Mouse (Mus musculus) kidney, postnatal 0 days (tissue): ENCODE data around the gene Arl5b. TPM values are rescaled to one million over a fixed set of nuclear protein-coding genes. Genes with fewer than 3 reads are reported as not detected.
A peak's percentile ranks its signal among the peaks of the same experiment; 100 is the strongest.

Experiments used
- ATAC-seq: fragments of 200-750 bp; cut with Nextera tagmentation; replicated peaks from 2 replicates; pipeline ENCODE4 v1.8.0; 2017; ENCODE audit warnings: low read depth, moderate number of reproducible peaks, moderate TSS enrichment, moderate library complexity; ENCODE audit not compliant: low FRiP score
- DNase-seq: peaks from one replicate; pipeline ENCODE4 v3.0.0-alpha.2; 2016; ENCODE audit warnings: low spot score
- H3K27ac ChIP-seq: fragments of 300-500 bp; sonication (generic); 2 replicates; pipeline ENCODE4 v1.5.1; 2014; ENCODE audit warnings: mild to moderate bottlenecking
- H3K27me3 ChIP-seq: fragments of 300-500 bp; sonication (generic); 2 replicates; pipeline ENCODE4 v1.6.1; 2014; ENCODE audit warnings: low read length, mixed read lengths; ENCODE audit not compliant: insufficient read depth
- H3K36me3 ChIP-seq: fragments of 300-500 bp; sonication (generic); 2 replicates; pipeline ENCODE4 v1.6.1; 2014; ENCODE audit warnings: low read length, mixed read lengths; ENCODE audit not compliant: insufficient read depth
- H3K4me1 ChIP-seq: fragments of 300-500 bp; sonication (generic); replicated peaks from 2 replicates; pipeline ENCODE4 v1.6.1; 2014; ENCODE audit warnings: antibody characterized with exemption, low read length, mixed read lengths; ENCODE audit not compliant: insufficient read depth
- H3K4me2 ChIP-seq: fragments of 300-500 bp; sonication (generic); 2 replicates; pipeline ENCODE4 v1.6.1; 2014; ENCODE audit warnings: mild to moderate bottlenecking, low read length, moderate library complexity, mixed read lengths
- H3K4me3 ChIP-seq: fragments of 300-500 bp; sonication (generic); replicated peaks from 2 replicates; pipeline ENCODE4 v1.5.1; 2014; ENCODE audit warnings: low read depth, low read length
- H3K9ac ChIP-seq: fragments of 300-500 bp; sonication (generic); 2 replicates; pipeline ENCODE4 v1.6.1; 2014; ENCODE audit warnings: low read depth, low read length
- H3K9me3 ChIP-seq: fragments of 300-500 bp; sonication (generic); replicated peaks from 2 replicates; pipeline ENCODE4 v1.6.1; 2016; ENCODE audit warnings: low read length, inconsistent platforms, mixed read lengths
- CTCF ChIP-seq: IDR thresholded peaks from 2 replicates; pipeline ENCODE4 v1.5.1; 2016; ENCODE audit warnings: antibody characterized with exemption, low read depth, mild to moderate bottlenecking, moderate library complexity
- WGBS: fragments of 180-500 bp; shearing (Covaris S2); extraction: QIAGEN DNeasy Blood & Tissue Kit; methylation state at CpG from one replicate; pipeline ENCODE4 v1.1.7; 2014; 5-methylcytosine and 5-hydroxymethylcytosine counted together
- polyA plus RNA-seq: library from polyadenylated mRNA; unstranded; fragments of >200 nt; fragmentation: Nextera tagmentation; extraction: Ambion mirVana; gene quantifications from 2 replicates; pipeline ENCODE4 v1.2.1, GENCODE M21; 2015

The Arl5b gene
- 17.7 and 18.9 TPM in 2 replicates for polyA plus RNA-seq

DNA sequence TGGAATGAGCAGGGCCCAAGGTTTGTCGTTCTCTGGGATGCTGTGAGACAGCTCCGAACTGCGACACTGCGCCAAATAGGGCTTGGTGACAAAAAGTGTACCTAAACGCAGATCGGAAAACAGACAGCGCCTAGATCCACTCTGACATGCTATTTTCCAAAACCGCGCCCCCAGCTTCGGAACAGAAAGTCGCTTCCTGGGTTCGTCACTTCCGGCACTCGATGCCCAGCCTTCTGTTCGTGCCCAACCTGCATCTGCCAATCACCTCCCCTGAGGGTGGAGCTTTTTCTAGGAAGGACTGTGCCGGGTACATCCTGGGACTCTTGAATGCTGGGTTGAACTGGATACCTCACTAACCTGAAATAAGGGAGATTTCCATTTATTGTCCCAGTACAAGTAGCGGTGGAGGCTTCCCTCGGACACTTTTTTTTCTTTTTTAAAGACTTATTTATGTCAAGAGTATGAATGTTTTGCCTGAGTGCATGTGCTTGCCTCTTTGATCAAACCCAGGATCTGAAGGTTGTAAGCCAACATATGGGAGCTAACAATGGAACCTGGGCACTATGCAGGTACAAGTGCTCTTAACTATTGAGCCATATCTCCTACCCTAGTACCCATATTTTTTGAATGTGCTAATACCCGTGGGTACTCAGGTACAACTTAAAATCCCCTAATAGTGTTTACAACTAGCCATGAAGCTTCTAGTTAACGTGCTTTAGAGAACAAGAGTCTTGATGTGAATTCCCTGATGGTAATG, at the start of gene Arl5b:
Gene Arl5b, plus strand, starts transcription at position 279 of the 757 bp plus-strand sequence.
- whole genome bisulfite sequencing = 7% methylated on average over 20 of the region's 20 CpGs
- Histone ChIP-seq H3K4me1 (no peaks in the 10 kb centered on the region), H3K36me3 (no peaks in the 10 kb centered on the region), H3K9ac (peak within 1 kb of the TSS; percentile 63), H3K27me3 (no peaks in the 10 kb centered on the region), H3K9me3 (no peaks in the 10 kb centered on the region), H3K27ac (0 out of 2 replicates have a peak within 1 kb of the TSS, but pooled peaks have one; percentile 42), H3K4me3 (peak within 1 kb of the TSS; percentile 62), H3K4me2 (peak within 1 kb of the TSS; percentile 68)
- ATAC-seq = peak; percentile 98
- TF ChIP-seq CTCF = peak; percentile 43; the same call in 1 of the 2 replicates
- peak; percentile 96 for DNase-seq

DNA sequence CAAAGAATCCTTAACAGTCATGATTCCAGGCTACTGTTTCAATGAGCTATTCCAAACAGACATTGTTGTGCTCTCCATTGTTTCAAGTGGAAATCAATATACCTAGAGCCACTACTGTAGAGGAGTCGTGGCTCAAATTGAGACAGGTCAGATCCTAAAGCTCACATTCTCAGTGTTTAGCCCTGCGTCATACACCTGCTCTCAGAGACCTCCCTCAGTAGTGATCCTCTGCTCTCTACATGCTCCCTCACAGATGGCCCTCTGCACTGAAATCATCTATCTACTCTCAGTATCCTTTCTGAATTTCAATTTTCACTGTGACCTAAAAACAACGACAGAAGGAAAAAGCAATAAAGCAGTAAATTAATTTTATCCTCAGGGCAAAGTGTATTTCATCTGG, 41.7 kb upstream of the Arl5b start:
- TF ChIP-seq CTCF = no peak

DNA sequence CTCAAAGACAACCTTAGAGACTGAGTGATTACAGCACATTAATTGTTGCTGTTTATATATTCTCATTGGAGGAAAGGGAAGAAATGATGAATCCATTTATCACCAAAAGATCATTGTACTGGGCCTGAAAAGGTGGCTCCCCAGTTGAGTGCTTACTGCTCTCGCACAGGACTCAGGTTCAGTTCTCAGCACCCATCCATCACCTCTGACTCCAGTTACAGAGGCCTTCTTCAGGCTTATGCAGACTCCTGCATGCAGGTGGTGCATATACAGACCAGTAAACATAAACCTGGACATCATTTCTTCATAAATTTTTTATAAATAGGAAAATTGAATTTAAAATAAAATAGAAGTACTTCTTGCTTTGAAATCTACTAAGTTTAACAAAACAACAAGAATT, 41.1 kb upstream of the Arl5b start:
- ATAC-seq (no peak), DNase-seq (no peak)
- H3K27ac ChIP-seq = no peak overlapping the region
- no peak overlapping the region for H3K4me3 ChIP-seq
- H3K9ac ChIP-seq = no peak overlapping the region
- H3K36me3 ChIP-seq = no peaks in the 10 kb centered on the region
- WGBS = 94% methylated on average over 1 of the region's 1 CpGs
- no peaks in the 10 kb centered on the region for H3K4me1 ChIP-seq
- no peak overlapping the region for H3K4me2 ChIP-seq
- H3K9me3 ChIP-seq = no peaks in the 10 kb centered on the region
- no peak for TF ChIP-seq CTCF
- H3K27me3 ChIP-seq = no peaks in the 10 kb centered on the region

More for the DNA sequence above, 41.7 kb upstream of the Arl5b start:
- no peak overlapping the region for H3K27ac ChIP-seq
- WGBS = 80% methylated on average over 3 of the region's 3 CpGs
- no peaks in the 10 kb centered on the region for H3K9me3 ChIP-seq
- ATAC-seq (no peak), DNase-seq (no peak)
- no peak overlapping the region for H3K9ac ChIP-seq
- H3K4me2 ChIP-seq = no peak overlapping the region
- H3K36me3 ChIP-seq = no peaks in the 10 kb centered on the region
- H3K4me1 ChIP-seq = no peaks in the 10 kb centered on the region
- H3K27me3 ChIP-seq = no peaks in the 10 kb centered on the region
- no peak overlapping the region for H3K4me3 ChIP-seq

GRCm38 (mm10) chr2:15026817-15027216, 22.4 kb upstream of the Arl5b start:
- H3K27ac ChIP-seq = no peak overlapping the region
- no peak for ATAC-seq
- H3K9me3 ChIP-seq = no peaks in the 10 kb centered on the region
- no peak for DNase-seq
- no peaks in the 10 kb centered on the region for H3K4me1 ChIP-seq
- H3K36me3 ChIP-seq = 0 out of 2 replicates have a peak, but pooled peaks cover 6% of the 10 kb centered on the region
- no peak overlapping the region for H3K4me3 ChIP-seq
- no peak for TF ChIP-seq CTCF
- 83% methylated on average over 3 of the region's 3 CpGs for WGBS
- H3K9ac ChIP-seq = no peak overlapping the region
- H3K27me3 ChIP-seq = no peaks in the 10 kb centered on the region
- H3K4me2 ChIP-seq = no peak overlapping the region

GRCm38 (mm10) chr2:15027816-15028215, 21.4 kb upstream of the Arl5b start:
- H3K27ac ChIP-seq = no peak overlapping the region
- no peak for TF ChIP-seq CTCF
- WGBS = 94% methylated on average over 1 of the region's 1 CpGs
- no peaks in the 10 kb centered on the region for H3K9me3 ChIP-seq
- H3K9ac ChIP-seq = no peak overlapping the region
- no peak overlapping the region for H3K4me3 ChIP-seq
- H3K36me3 ChIP-seq = 0 out of 2 replicates have a peak, but pooled peaks cover 6% of the 10 kb centered on the region
- no peak overlapping the region for H3K4me2 ChIP-seq
- no peaks in the 10 kb centered on the region for H3K4me1 ChIP-seq
- ATAC-seq (no peak), DNase-seq (no peak)
- no peaks in the 10 kb centered on the region for H3K27me3 ChIP-seq

- no peak overlapping the region for H3K4me2 ChIP-seq
- H3K36me3 ChIP-seq = no peaks in the 10 kb centered on the region
- no peaks in the 10 kb centered on the region for H3K9me3 ChIP-seq
- DNase-seq (peak; percentile 31), ATAC-seq (no peak)
- H3K9ac ChIP-seq = no peak overlapping the region
- H3K27me3 ChIP-seq = no peaks in the 10 kb centered on the region
- WGBS = 79% methylated on average over 6 of the region's 6 CpGs
- H3K4me1 ChIP-seq = no peaks in the 10 kb centered on the region
- TF ChIP-seq CTCF = no peak
- H3K27ac ChIP-seq = no peak overlapping the region
- no peak overlapping the region for H3K4me3 ChIP-seq
Observed at GRCm38 (mm10) chr2:15038705-15039104, 10.5 kb upstream of the Arl5b start.
